Mouse (Mus musculus): Measurements from ENCODE around the gene Rhob.

GRCm38 (mm10) chr12:8457052-8457451 is 42.8 kb downstream of the Rhob start:
- TF ChIP-seq CTCF (IDR thresholded peaks at IDR 0.05; ENCODE audit: low read depth) (no peak), EP300 (IDR thresholded peaks at IDR 0.05; ENCODE audit: low read depth) (no peak)
